Mouse (Mus musculus): ENCODE data around the gene Kmt2e. TPM values are rescaled to one million over a fixed set of nuclear protein-coding genes. Genes with fewer than 3 reads are reported as not detected.

Gene Kmt2e
- polyA plus RNA-seq, 1 experiment, result 40.3 TPM

DNA sequence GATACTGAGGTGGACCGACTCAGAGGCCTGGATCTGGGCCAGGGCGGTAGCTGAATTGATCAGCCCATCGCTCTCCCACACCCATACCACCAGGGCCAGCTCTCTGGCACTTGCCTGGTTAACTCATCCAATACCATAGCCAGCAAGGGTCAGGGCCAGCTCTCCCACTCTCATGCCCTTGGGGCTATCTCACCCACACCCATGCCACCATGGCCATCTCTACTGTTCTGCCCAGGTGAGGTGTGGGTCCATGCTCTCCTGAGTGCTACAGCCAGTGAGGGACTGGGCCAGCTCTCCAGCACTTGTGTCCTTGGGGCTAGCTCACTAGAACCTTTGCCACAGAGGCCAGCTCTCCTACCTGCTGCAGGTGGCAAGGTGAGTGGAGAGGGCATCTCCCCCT, 34.1 kb upstream of the Kmt2e start:
- Histone ChIP-seq H3K36me3 (ENCODE audit: control insufficient read depth, insufficient read depth, low read length, poor library complexity, severe bottlenecking) (no peaks in the 10 kb centered on the region), H3K4me1 (ENCODE audit: control insufficient read depth, insufficient read depth, low read length) (peaks cover 2% of the 10 kb centered on the region), H3K27me3 (ENCODE audit: control insufficient read depth, insufficient read depth, low read length, poor library complexity, severe bottlenecking) (no peaks in the 10 kb centered on the region), H3K9me3 (replicated peaks; ENCODE audit: control insufficient read depth, insufficient read depth, low read length, poor library complexity, severe bottlenecking) (peaks cover 8% of the 10 kb centered on the region), H3K27ac (ENCODE audit: insufficient read depth, low read length) (no peak overlapping the region), H3K4me3 (ENCODE audit: low read depth, low read length) (no peak overlapping the region), H3K9ac (ENCODE audit: low read depth, poor library complexity, severe bottlenecking) (no peak overlapping the region)
- TF ChIP-seq CTCF (IDR thresholded peaks at IDR 0.05; ENCODE audit: low read depth, low read length) (no peak), EP300 (IDR thresholded peaks at IDR 0.05; ENCODE audit: insufficient read depth, low read depth, low read length) (no peak), POLR2A (IDR thresholded peaks at IDR 0.05; ENCODE audit: insufficient read depth, low read length) (no peak)

GRCm38 (mm10) chr5:23400868-23401267, 33.4 kb upstream of the Kmt2e start:
- TF ChIP-seq CTCF (IDR thresholded peaks at IDR 0.05; ENCODE audit: low read depth, low read length) (no peak), EP300 (IDR thresholded peaks at IDR 0.05; ENCODE audit: insufficient read depth, low read depth, low read length) (no peak), POLR2A (IDR thresholded peaks at IDR 0.05; ENCODE audit: insufficient read depth, low read length) (no peak)
- Histone ChIP-seq H3K4me3 (ENCODE audit: low read depth, low read length) (no peak overlapping the region), H3K36me3 (ENCODE audit: control insufficient read depth, insufficient read depth, low read length, poor library complexity, severe bottlenecking) (no peaks in the 10 kb centered on the region), H3K9me3 (replicated peaks; ENCODE audit: control insufficient read depth, insufficient read depth, low read length, poor library complexity, severe bottlenecking) (peaks cover 10% of the 10 kb centered on the region), H3K9ac (ENCODE audit: low read depth, poor library complexity, severe bottlenecking) (no peak overlapping the region), H3K27ac (ENCODE audit: insufficient read depth, low read length) (peak overlapping the region; percentile 26; the same call in 1 of the 2 replicates), H3K27me3 (ENCODE audit: control insufficient read depth, insufficient read depth, low read length, poor library complexity, severe bottlenecking) (no peaks in the 10 kb centered on the region), H3K4me1 (ENCODE audit: control insufficient read depth, insufficient read depth, low read length) (peaks cover 2% of the 10 kb centered on the region)

DNA sequence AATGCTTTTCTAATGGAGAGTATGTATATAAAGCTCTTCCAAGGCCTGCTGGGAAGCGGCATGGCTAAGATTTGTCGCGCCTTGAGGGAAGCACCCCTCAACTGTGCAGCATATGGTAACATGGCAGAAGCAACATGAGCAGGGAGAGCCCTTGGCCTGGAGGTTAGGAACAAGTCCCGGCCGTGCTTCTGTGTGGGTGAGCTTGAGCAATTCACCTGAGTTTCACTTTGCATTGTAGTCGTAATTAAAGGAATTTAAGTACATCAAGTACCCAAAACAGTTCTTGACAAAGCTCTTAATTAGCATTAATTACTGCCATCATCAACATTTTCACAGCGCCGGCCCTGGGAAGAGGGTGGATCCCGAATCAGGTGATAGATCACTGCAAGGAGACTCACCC, 32.9 kb upstream of the Kmt2e start:
- peaks cover 10% of the 10 kb centered on the region for H3K9me3 ChIP-seq (replicated peaks; ENCODE audit: control insufficient read depth, insufficient read depth, low read length, poor library complexity, severe bottlenecking)
- H3K4me1 ChIP-seq (ENCODE audit: control insufficient read depth, insufficient read depth, low read length), result peaks cover 2% of the 10 kb centered on the region
- H3K4me3 ChIP-seq (ENCODE audit: low read depth, low read length), result no peak overlapping the region
- no peaks in the 10 kb centered on the region for H3K27me3 ChIP-seq (ENCODE audit: control insufficient read depth, insufficient read depth, low read length, poor library complexity, severe bottlenecking)
- peak; percentile 79 for TF ChIP-seq EP300 (IDR thresholded peaks at IDR 0.05; ENCODE audit: insufficient read depth, low read depth, low read length)
- no peak for TF ChIP-seq POLR2A (IDR thresholded peaks at IDR 0.05; ENCODE audit: insufficient read depth, low read length)
- no peaks in the 10 kb centered on the region for H3K36me3 ChIP-seq (ENCODE audit: control insufficient read depth, insufficient read depth, low read length, poor library complexity, severe bottlenecking)
- 0 out of 2 replicates have a peak overlapping the region, but pooled peaks have one; percentile 33 for H3K27ac ChIP-seq (ENCODE audit: insufficient read depth, low read length)
- no peak overlapping the region for H3K9ac ChIP-seq (ENCODE audit: low read depth, poor library complexity, severe bottlenecking)

GRCm38 (mm10) chr5:23401999-23402398, 32.2 kb upstream of the Kmt2e start:
- no peak for TF ChIP-seq CTCF (IDR thresholded peaks at IDR 0.05; ENCODE audit: low read depth, low read length)
- TF ChIP-seq POLR2A (IDR thresholded peaks at IDR 0.05; ENCODE audit: insufficient read depth, low read length), result no peak
- no peak for TF ChIP-seq EP300 (IDR thresholded peaks at IDR 0.05; ENCODE audit: insufficient read depth, low read depth, low read length)
- Histone ChIP-seq H3K27me3 (ENCODE audit: control insufficient read depth, insufficient read depth, low read length, poor library complexity, severe bottlenecking) (no peaks in the 10 kb centered on the region), H3K4me3 (ENCODE audit: low read depth, low read length) (no peak overlapping the region), H3K9me3 (replicated peaks; ENCODE audit: control insufficient read depth, insufficient read depth, low read length, poor library complexity, severe bottlenecking) (peaks cover 10% of the 10 kb centered on the region), H3K27ac (ENCODE audit: insufficient read depth, low read length) (peak overlapping the region; percentile 33; the same call in 1 of the 2 replicates), H3K36me3 (ENCODE audit: control insufficient read depth, insufficient read depth, low read length, poor library complexity, severe bottlenecking) (no peaks in the 10 kb centered on the region), H3K4me1 (ENCODE audit: control insufficient read depth, insufficient read depth, low read length) (peaks cover 2% of the 10 kb centered on the region), H3K9ac (ENCODE audit: low read depth, poor library complexity, severe bottlenecking) (no peak overlapping the region)

DNA sequence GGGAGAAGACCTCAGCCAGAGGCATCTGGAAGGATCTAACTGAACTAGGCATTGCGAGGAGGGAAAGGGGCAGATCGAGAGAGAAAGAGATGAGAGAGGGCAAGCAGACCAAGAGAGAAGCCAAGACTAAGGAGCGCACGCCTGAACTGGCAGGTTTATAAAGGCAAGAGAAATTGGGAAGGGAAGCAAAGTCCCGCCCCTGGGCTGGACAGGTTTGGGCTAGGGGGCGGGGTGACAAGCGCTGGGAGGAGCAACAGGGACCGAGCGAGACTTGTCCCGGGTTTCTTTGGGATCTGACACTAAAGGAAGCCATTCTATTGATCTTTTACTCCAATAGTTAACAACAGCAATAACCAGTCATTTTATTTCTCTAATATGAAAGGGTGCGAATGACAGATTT, 31.1 kb upstream of the Kmt2e start:
- peaks cover 10% of the 10 kb centered on the region for H3K9me3 ChIP-seq (replicated peaks; ENCODE audit: control insufficient read depth, insufficient read depth, low read length, poor library complexity, severe bottlenecking)
- H3K9ac ChIP-seq (ENCODE audit: low read depth, poor library complexity, severe bottlenecking), result no peak overlapping the region
- H3K4me1 ChIP-seq (ENCODE audit: control insufficient read depth, insufficient read depth, low read length), result peaks cover 4% of the 10 kb centered on the region
- no peaks in the 10 kb centered on the region for H3K27me3 ChIP-seq (ENCODE audit: control insufficient read depth, insufficient read depth, low read length, poor library complexity, severe bottlenecking)
- H3K4me3 ChIP-seq (ENCODE audit: low read depth, low read length), result no peak overlapping the region
- no peak overlapping the region for H3K27ac ChIP-seq (ENCODE audit: insufficient read depth, low read length)
- no peaks in the 10 kb centered on the region for H3K36me3 ChIP-seq (ENCODE audit: control insufficient read depth, insufficient read depth, low read length, poor library complexity, severe bottlenecking)
- TF ChIP-seq EP300 (IDR thresholded peaks at IDR 0.05; ENCODE audit: insufficient read depth, low read depth, low read length) (no peak), CTCF (IDR thresholded peaks at IDR 0.05; ENCODE audit: low read depth, low read length) (no peak), POLR2A (IDR thresholded peaks at IDR 0.05; ENCODE audit: insufficient read depth, low read length) (no peak)

- no peaks in the 10 kb centered on the region for H3K36me3 ChIP-seq (ENCODE audit: control insufficient read depth, insufficient read depth, low read length, poor library complexity, severe bottlenecking)
- no peak overlapping the region for H3K27ac ChIP-seq (ENCODE audit: insufficient read depth, low read length)
- peaks cover 6% of the 10 kb centered on the region for H3K4me1 ChIP-seq (ENCODE audit: control insufficient read depth, insufficient read depth, low read length)
- TF ChIP-seq EP300 (IDR thresholded peaks at IDR 0.05; ENCODE audit: insufficient read depth, low read depth, low read length), result no peak
- no peak for TF ChIP-seq POLR2A (IDR thresholded peaks at IDR 0.05; ENCODE audit: insufficient read depth, low read length)
- no peak for TF ChIP-seq CTCF (IDR thresholded peaks at IDR 0.05; ENCODE audit: low read depth, low read length)
- no peak overlapping the region for H3K9ac ChIP-seq (ENCODE audit: low read depth, poor library complexity, severe bottlenecking)
- H3K27me3 ChIP-seq (ENCODE audit: control insufficient read depth, insufficient read depth, low read length, poor library complexity, severe bottlenecking), result no peaks in the 10 kb centered on the region
- peaks cover 10% of the 10 kb centered on the region for H3K9me3 ChIP-seq (replicated peaks; ENCODE audit: control insufficient read depth, insufficient read depth, low read length, poor library complexity, severe bottlenecking)
- H3K4me3 ChIP-seq (ENCODE audit: low read depth, low read length), result no peak overlapping the region
These were observed 28.4 kb upstream of the Kmt2e start for GRCm38 (mm10) chr5:23405666-23406404.
